Mouse (Mus musculus): Measurements from ENCODE around the gene Stil.

DNA sequence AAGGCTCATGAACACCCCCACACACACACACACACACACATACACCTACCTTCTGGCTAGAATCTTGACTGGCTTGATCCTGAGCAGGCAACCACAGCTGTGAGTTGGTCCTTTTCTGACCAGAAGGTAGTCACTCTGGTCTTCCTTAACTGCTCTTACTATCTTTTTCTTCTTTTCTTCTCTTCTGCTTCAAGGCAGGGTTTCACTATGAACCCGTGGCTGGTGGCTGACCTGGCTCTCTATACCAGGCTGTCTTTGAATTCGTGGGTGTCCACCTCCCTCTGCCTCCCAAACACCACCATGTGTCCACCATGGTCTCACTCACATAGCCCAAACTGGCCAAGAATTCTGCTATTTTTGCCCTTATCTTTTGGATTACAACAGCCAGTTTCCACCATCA is 55.1 kb downstream of the Stil start:
- no peak for TF ChIP-seq CTCF (IDR thresholded peaks at IDR 0.05; ENCODE audit: control insufficient read depth, insufficient read depth, insufficient read length)
- TF ChIP-seq CEBPB (IDR thresholded peaks at IDR 0.05; ENCODE audit: low read depth): no peak
- TF ChIP-seq MAX (IDR thresholded peaks at IDR 0.05): no peak
- no peak for TF ChIP-seq MYOD1 (IDR thresholded peaks at IDR 0.05; ENCODE audit: control insufficient read depth, insufficient read length, low read depth)
